Mouse (Mus musculus): ENCODE results near the gene E030030I06Rik.
"Not testable (repeated sequence)": the region's sequence is repeated elsewhere in the genome, so short reads cannot be mapped to it uniquely, and the experiment has no call there.

The E030030I06Rik gene

GRCm38 (mm10) chr10:22151863-22152640, 3.0 kb upstream of the E030030I06Rik start:
- peak; percentile 11 for DNase-seq

GRCm38 (mm10) chr10:22151056-22151862, 2.2 kb upstream of the E030030I06Rik start:
- DNase-seq: peak; percentile 13

GRCm38 (mm10) chr10:22150593-22150992, 1.5 kb upstream of the E030030I06Rik start:
- peak; percentile 40 for DNase-seq

GRCm38 (mm10) chr10:22149691-22150465, 808 bp upstream of the E030030I06Rik start:
- DNase-seq: peak; percentile 52

GRCm38 (mm10) chr10:22148441-22149072, 513 bp downstream of the E030030I06Rik start:
- DNase-seq: peak; percentile 86

- no peak for DNase-seq
These were observed 6.1 kb downstream of the E030030I06Rik start for GRCm38 (mm10) chr10:22142926-22143325.

- DNase-seq: not testable (repeated sequence)
These were observed 6.9 kb downstream of the E030030I06Rik start for GRCm38 (mm10) chr10:22142194-22142593.

GRCm38 (mm10) chr10:22140665-22141280, 8.3 kb downstream of the E030030I06Rik start:
- peak; percentile 85 for DNase-seq

GRCm38 (mm10) chr10:22074531-22074930, 74.5 kb downstream of the E030030I06Rik start:
- DNase-seq: no peak

- peak; percentile 16 for DNase-seq
These were observed 76.3 kb downstream of the E030030I06Rik start for GRCm38 (mm10) chr10:22072739-22073138.

- DNase-seq: no peak
These were observed 78.5 kb downstream of the E030030I06Rik start for GRCm38 (mm10) chr10:22070576-22070975.

GRCm38 (mm10) chr10:22070168-22070567, 78.9 kb downstream of the E030030I06Rik start:
- no peak for DNase-seq

GRCm38 (mm10) chr10:22067979-22068378, 81.1 kb downstream of the E030030I06Rik start, which contains the start of gene 4930444G20Rik:
4930444G20Rik (minus strand) TSS chr10:22068079.
- not testable (repeated sequence) for DNase-seq
